Mouse (Mus musculus) small intestine, adult 2 months (tissue): ENCODE data around the gene Matk.

Experiments used
- CTCF ChIP-seq: fragments of 200-500 bp; IDR thresholded peaks from 2 replicates; pipeline ENCODE4 v1.5.1; 2012; ENCODE audit warnings: low read depth, mild to moderate bottlenecking, control low read depth, inconsistent platforms, low read length, moderate library complexity, mixed read lengths; ENCODE audit not compliant: insufficient replicate concordance, insufficient read length; ENCODE audit errors: extremely low read depth
- POLR2A ChIP-seq: fragments of 200-500 bp; IDR thresholded peaks from 2 replicates; pipeline ENCODE4 v1.6.1; 2012; ENCODE audit warnings: low read depth, mild to moderate bottlenecking, control low read depth, inconsistent platforms, low read length, moderate library complexity

DNA sequence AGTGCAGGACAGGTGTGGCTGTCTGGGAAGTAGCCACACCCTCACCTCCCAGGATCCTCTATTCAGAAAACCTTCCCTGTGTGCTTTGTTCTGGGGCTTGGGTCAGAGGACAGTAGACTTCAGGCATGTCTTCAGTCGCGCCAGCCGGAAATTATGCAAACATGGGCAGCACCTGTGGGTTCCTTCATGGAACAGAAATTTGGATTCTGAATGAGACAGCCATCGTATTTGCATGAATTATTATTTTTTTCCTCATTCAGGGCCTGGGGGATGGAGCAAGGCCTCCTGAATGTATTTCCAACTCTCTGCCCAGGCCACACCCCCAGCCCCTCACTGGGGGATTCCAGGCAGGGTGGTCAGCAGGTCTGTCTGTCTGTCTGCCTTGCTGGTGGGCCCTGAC lies 8.3 kb downstream of the Matk start:
- no peak for TF ChIP-seq CTCF
- no peak for TF ChIP-seq POLR2A
